Mouse (Mus musculus) lung, postnatal 0 days (tissue): ENCODE data around the gene Micu1.
"Not testable (repeated sequence)": the region's sequence is repeated elsewhere in the genome, so short reads cannot be mapped to it uniquely, and the experiment has no call there.

Experiments used
- CTCF ChIP-seq: IDR thresholded peaks from 2 replicates; pipeline ENCODE4 v1.5.1; 2016; ENCODE audit warnings: antibody characterized with exemption, mild to moderate bottlenecking
- EP300 ChIP-seq: IDR thresholded peaks from 2 replicates; pipeline ENCODE4 v1.6.1; 2016; ENCODE audit warnings: antibody characterized with exemption, mild to moderate bottlenecking, control low read depth

DNA sequence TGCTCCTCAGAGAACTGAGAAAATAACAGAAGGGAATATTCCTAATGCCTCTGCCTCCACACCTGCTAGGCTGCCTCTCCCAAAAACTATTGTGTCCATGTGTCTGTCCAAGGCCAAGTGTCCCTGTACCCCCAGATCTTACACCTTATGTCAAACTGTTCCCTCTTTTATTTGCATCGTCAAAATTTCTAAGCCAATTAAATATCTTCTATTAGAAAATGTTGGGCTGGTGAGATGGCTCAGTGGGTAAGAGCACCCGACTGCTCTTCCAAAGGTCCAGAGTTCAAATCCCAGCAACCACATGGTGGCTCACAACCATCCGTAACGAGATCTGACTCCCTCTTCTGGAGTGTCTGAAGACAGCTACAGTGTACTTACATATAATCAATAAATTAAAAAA is 174.4 kb downstream of the Micu1 start:
- TF ChIP-seq CTCF, EP300: not testable (repeated sequence)
